Mouse (Mus musculus) kidney, postnatal 0 days (tissue): ENCODE measurements around the gene Bcat2. TPM values are rescaled to one million over a fixed set of nuclear protein-coding genes. Genes with fewer than 3 reads are reported as not detected.
A peak's percentile ranks its signal among the peaks of the same experiment; 100 is the strongest.

Experiments used
- ATAC-seq: fragments of 200-750 bp; cut with Nextera tagmentation; replicated peaks from 2 replicates; pipeline ENCODE4 v1.8.0; 2017; ENCODE audit warnings: low read depth, moderate number of reproducible peaks, moderate TSS enrichment, moderate library complexity; ENCODE audit not compliant: low FRiP score
- DNase-seq: peaks from one replicate; pipeline ENCODE4 v3.0.0-alpha.2; 2016; ENCODE audit warnings: low spot score
- H3K27ac ChIP-seq: fragments of 300-500 bp; sonication (generic); 2 replicates; pipeline ENCODE4 v1.5.1; 2014; ENCODE audit warnings: mild to moderate bottlenecking
- H3K27me3 ChIP-seq: fragments of 300-500 bp; sonication (generic); 2 replicates; pipeline ENCODE4 v1.6.1; 2014; ENCODE audit warnings: low read length, mixed read lengths; ENCODE audit not compliant: insufficient read depth
- H3K36me3 ChIP-seq: fragments of 300-500 bp; sonication (generic); 2 replicates; pipeline ENCODE4 v1.6.1; 2014; ENCODE audit warnings: low read length, mixed read lengths; ENCODE audit not compliant: insufficient read depth
- H3K4me1 ChIP-seq: fragments of 300-500 bp; sonication (generic); replicated peaks from 2 replicates; pipeline ENCODE4 v1.6.1; 2014; ENCODE audit warnings: antibody characterized with exemption, low read length, mixed read lengths; ENCODE audit not compliant: insufficient read depth
- H3K4me2 ChIP-seq: fragments of 300-500 bp; sonication (generic); 2 replicates; pipeline ENCODE4 v1.6.1; 2014; ENCODE audit warnings: mild to moderate bottlenecking, low read length, moderate library complexity, mixed read lengths
- H3K4me3 ChIP-seq: fragments of 300-500 bp; sonication (generic); replicated peaks from 2 replicates; pipeline ENCODE4 v1.5.1; 2014; ENCODE audit warnings: low read depth, low read length
- H3K9ac ChIP-seq: fragments of 300-500 bp; sonication (generic); 2 replicates; pipeline ENCODE4 v1.6.1; 2014; ENCODE audit warnings: low read depth, low read length
- H3K9me3 ChIP-seq: fragments of 300-500 bp; sonication (generic); replicated peaks from 2 replicates; pipeline ENCODE4 v1.6.1; 2016; ENCODE audit warnings: low read length, inconsistent platforms, mixed read lengths
- CTCF ChIP-seq: IDR thresholded peaks from 2 replicates; pipeline ENCODE4 v1.5.1; 2016; ENCODE audit warnings: antibody characterized with exemption, low read depth, mild to moderate bottlenecking, moderate library complexity
- WGBS: fragments of 180-500 bp; shearing (Covaris S2); extraction: QIAGEN DNeasy Blood & Tissue Kit; methylation state at CpG from one replicate; pipeline ENCODE4 v1.1.7; 2014; 5-methylcytosine and 5-hydroxymethylcytosine counted together
- polyA plus RNA-seq: library from polyadenylated mRNA; unstranded; fragments of >200 nt; fragmentation: Nextera tagmentation; extraction: Ambion mirVana; gene quantifications from 2 replicates; pipeline ENCODE4 v1.2.1, GENCODE M21; 2015

The Bcat2 gene
- polyA plus RNA-seq, 1 experiment from 2014 or later = 92.7 TPM

DNA sequence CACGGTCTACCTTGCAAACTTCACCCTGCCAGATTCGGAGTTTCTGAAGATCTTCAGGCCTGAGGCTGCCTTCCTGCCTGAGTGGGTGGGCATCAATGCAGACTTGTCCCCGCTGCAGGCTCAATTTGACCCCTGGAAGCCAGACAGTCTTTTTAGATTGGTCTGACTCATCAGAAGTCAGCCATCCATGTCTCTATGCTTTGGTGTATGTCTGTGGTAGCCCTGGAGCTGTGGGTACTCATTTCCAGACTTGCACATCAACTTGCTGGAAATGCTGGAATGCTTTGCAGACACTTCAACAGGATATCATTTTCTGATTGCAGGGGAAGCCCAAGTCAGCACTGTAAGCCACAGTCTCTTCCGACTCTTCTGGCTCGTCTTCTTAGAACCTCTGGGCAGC lies 49.6 kb downstream of the Bcat2 start:
- H3K4me2 ChIP-seq = no peak overlapping the region
- no peaks in the 10 kb centered on the region for H3K9me3 ChIP-seq
- 85% methylated on average over 5 of the region's 5 CpGs for WGBS
- H3K27me3 ChIP-seq = peaks cover 6% of the 10 kb centered on the region; the same call in 1 of the 2 replicates
- 0 out of 2 replicates have a peak, but pooled peaks cover 10% of the 10 kb centered on the region for H3K4me1 ChIP-seq
- DNase-seq (no peak), ATAC-seq (no peak)
- H3K36me3 ChIP-seq = no peaks in the 10 kb centered on the region
- H3K4me3 ChIP-seq = no peak overlapping the region
- H3K27ac ChIP-seq = no peak overlapping the region
- no peak overlapping the region for H3K9ac ChIP-seq
- TF ChIP-seq CTCF = no peak

GRCm38 (mm10) chr7:45621443-45621842 lies 51.5 kb downstream of the Bcat2 start, which contains the start of gene Izumo1:
Izumo1 (plus strand) TSS chr7:45621811.
- no peak for ATAC-seq
- no peaks in the 10 kb centered on the region for H3K9me3 ChIP-seq
- 0 out of 2 replicates have a peak, but pooled peaks cover 10% of the 10 kb centered on the region for H3K4me1 ChIP-seq
- H3K27me3 ChIP-seq = peaks cover 6% of the 10 kb centered on the region; the same call in 1 of the 2 replicates
- no peak for TF ChIP-seq CTCF
- H3K36me3 ChIP-seq = no peaks in the 10 kb centered on the region
- no peak within 1 kb of the TSS for H3K27ac ChIP-seq
- H3K4me3 ChIP-seq = no peak within 1 kb of the TSS
- H3K9ac ChIP-seq = no peak within 1 kb of the TSS
- WGBS = 34% methylated on average over 9 of the region's 9 CpGs
- DNase-seq = no peak
- H3K4me2 ChIP-seq = no peak within 1 kb of the TSS

DNA sequence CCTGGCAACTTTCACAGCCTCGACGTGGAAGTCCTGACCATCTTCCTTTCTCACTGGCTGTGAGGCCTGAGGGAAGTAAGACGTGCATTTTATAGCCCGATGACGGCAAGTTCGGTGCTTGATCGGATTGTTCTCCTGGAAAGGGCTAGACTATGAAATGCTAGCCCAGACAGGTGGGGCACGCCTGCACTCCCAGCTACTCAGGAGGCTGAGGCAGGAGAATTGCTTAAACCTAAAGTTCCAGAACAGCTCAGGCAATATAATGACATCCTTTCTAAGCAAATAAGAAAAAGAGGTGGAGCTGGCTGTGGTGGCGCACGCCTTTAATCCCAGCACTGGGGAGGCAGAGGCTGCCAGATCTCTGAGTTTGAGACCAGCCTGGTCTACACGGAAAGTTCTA lies 53.6 kb downstream of the Bcat2 start:
- TF ChIP-seq CTCF = no peak
- H3K4me1 ChIP-seq = 0 out of 2 replicates have a peak, but pooled peaks cover 5% of the 10 kb centered on the region
- no peak overlapping the region for H3K27ac ChIP-seq
- H3K9me3 ChIP-seq = no peaks in the 10 kb centered on the region
- H3K4me2 ChIP-seq = no peak overlapping the region
- H3K9ac ChIP-seq = no peak overlapping the region
- no peak overlapping the region for H3K4me3 ChIP-seq
- no peak for ATAC-seq
- peaks cover 5% of the 10 kb centered on the region; the same call in 1 of the 2 replicates for H3K27me3 ChIP-seq
- H3K36me3 ChIP-seq = no peaks in the 10 kb centered on the region
- DNase-seq = no peak
- 91% methylated on average over 11 of the region's 11 CpGs for WGBS

DNA sequence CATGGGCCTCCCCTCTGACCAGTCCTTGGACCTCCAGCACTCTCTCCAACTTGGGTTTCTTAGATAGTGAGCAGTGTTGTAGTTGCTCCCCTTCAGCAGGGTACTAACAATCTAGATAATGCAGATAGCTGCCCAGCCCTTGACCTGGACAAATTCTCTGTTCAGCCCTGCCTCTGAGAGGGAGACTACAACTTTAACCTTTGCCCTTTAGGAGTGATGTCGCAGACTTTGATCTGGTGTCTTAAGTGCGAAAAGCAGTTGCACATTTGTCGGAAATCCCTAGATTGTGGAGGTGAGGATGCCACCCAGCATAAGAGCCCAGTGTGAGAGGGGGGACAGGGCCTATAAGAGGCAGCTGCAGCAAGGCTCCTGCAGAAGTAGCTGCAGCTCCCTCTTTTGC lies 54.8 kb downstream of the Bcat2 start:
- no peaks in the 10 kb centered on the region for H3K36me3 ChIP-seq
- H3K9ac ChIP-seq = no peak overlapping the region
- ATAC-seq (no peak), DNase-seq (no peak)
- H3K27ac ChIP-seq = no peak overlapping the region
- H3K27me3 ChIP-seq = peaks cover 4% of the 10 kb centered on the region; the same call in 1 of the 2 replicates
- H3K4me3 ChIP-seq = no peak overlapping the region
- no peak for TF ChIP-seq CTCF
- H3K9me3 ChIP-seq = no peaks in the 10 kb centered on the region
- WGBS = 56% methylated on average over 3 of the region's 3 CpGs
- no peak overlapping the region for H3K4me2 ChIP-seq
- 0 out of 2 replicates have a peak, but pooled peaks cover 6% of the 10 kb centered on the region for H3K4me1 ChIP-seq

- no peaks in the 10 kb centered on the region for H3K9me3 ChIP-seq
- 0 out of 2 replicates have a peak, but pooled peaks cover 6% of the 10 kb centered on the region for H3K4me1 ChIP-seq
- no peak for TF ChIP-seq CTCF
- ATAC-seq (no peak), DNase-seq (no peak)
- peaks cover 4% of the 10 kb centered on the region; the same call in 1 of the 2 replicates for H3K27me3 ChIP-seq
- no peak overlapping the region for H3K4me2 ChIP-seq
- no peak overlapping the region for H3K4me3 ChIP-seq
- H3K36me3 ChIP-seq = no peaks in the 10 kb centered on the region
- no peak overlapping the region for H3K27ac ChIP-seq
- no peak overlapping the region for H3K9ac ChIP-seq
- 85% methylated on average over 8 of the region's 8 CpGs for WGBS
Measured at GRCm38 (mm10) chr7:45625481-45625880, 55.5 kb downstream of the Bcat2 start.

DNA sequence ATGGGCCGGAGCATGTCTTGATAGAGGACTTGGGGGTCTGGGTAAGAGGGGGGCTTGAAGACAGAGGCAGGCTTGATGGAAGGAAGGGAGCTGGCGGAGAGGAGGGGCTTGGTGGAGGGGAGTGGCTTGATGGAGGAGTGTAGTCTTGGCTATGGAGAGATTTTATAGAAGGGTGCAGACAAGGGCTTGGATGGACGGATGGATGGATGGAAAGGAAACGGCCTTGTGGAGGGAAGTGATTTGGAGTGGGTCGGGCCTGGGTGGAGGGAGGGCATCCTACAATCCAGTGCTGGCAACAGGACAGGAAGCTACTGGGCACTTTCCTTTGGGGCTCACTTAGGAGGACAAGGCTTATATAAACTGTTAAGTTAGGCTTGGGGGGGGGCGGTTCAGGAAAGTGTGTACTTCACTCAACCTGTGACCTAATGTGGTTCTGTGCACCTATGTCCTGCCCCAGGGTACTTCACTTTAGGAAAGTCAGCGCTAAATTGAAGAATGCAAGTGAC lies 56.7 kb downstream of the Bcat2 start:
- Histone ChIP-seq H3K4me3 (no peak overlapping the region), H3K4me2 (peak overlapping the region; percentile 34; the same call in 1 of the 2 replicates), H3K9me3 (no peaks in the 10 kb centered on the region), H3K27me3 (peaks cover 4% of the 10 kb centered on the region; the same call in 1 of the 2 replicates), H3K9ac (no peak overlapping the region), H3K27ac (peak overlapping the region; percentile 58; the same call in 1 of the 2 replicates), H3K36me3 (no peaks in the 10 kb centered on the region), H3K4me1 (0 out of 2 replicates have a peak, but pooled peaks cover 6% of the 10 kb centered on the region)
- TF ChIP-seq CTCF = no peak
- DNase-seq (no peak), ATAC-seq (no peak)
- 85% methylated on average over 7 of the region's 7 CpGs for WGBS
